Mouse (Mus musculus) lung, adult 2 months (tissue): ENCODE results near the gene Gm13290. TPM values are rescaled to one million over a fixed set of nuclear protein-coding genes. Genes with fewer than 3 reads are reported as not detected.
"Not testable (repeated sequence)": the region's sequence is repeated elsewhere in the genome, so short reads cannot be mapped to it uniquely, and the experiment has no call there.

Source experiments
- DNase-seq: peaks from one replicate; pipeline ENCODE4 v3.0.0; 2022
- H3K4me1 ChIP-seq: fragments of 200-500 bp; 2 replicates; pipeline ENCODE4 v1.6.1; 2011; ENCODE audit warnings: low read length; ENCODE audit not compliant: control insufficient read depth, insufficient read depth
- H3K4me3 ChIP-seq: fragments of 200-500 bp; replicated peaks from 2 replicates; pipeline ENCODE3; 2011; ENCODE audit warnings: low read depth, mild to moderate bottlenecking, control low read depth, low read length; ENCODE audit errors: extremely low read depth
- CTCF ChIP-seq: fragments of 200-500 bp; IDR thresholded peaks from 2 replicates; pipeline ENCODE4 v1.5.1; 2011; ENCODE audit warnings: mild to moderate bottlenecking, low read length, control low read depth; ENCODE audit not compliant: insufficient read depth
- POLR2A ChIP-seq: fragments of 200-500 bp; IDR thresholded peaks from 2 replicates; pipeline ENCODE4 v1.6.1; 2011; ENCODE audit warnings: low read depth, mild to moderate bottlenecking, control low read depth, low read length, borderline replicate concordance; ENCODE audit errors: extremely low read depth
- WGBS: fragments of 180-500 bp; shearing (Covaris S2); methylation state at CpG from one replicate; pipeline ENCODE4 v1.1.7; 2018; 5-methylcytosine and 5-hydroxymethylcytosine counted together
- polyA plus RNA-seq: library from polyadenylated mRNA; depleted of rRNA; stranded (reverse); fragments of >200 nt; gene quantifications from 2 replicates; pipeline ENCODE4 v1.2.3, GENCODE M21; 2012; rRNA removed

The Gm13290 gene
- polyA plus RNA-seq = not detected in 2 replicates

DNA sequence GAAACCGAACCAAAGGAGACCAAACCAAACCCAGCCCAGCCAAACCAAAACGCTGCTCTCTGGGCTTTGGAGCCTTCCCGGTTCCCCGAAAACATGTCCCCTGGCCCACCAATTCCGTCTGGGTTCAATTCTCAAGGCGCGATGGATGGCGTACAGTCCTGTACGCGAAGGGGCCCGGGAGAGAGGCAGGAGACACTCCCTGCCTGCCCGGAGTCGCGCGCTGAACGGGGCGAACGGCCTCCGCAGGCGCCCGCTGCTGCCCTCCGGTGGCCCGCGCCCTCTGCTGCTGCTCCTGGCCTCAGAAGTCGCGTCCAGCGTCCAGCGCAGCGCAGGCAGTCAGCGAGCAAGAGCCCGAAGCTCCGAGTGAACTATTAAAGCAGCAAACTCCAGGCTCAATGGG, at the start of gene Gm13290:
Gene Gm13290, plus strand, starts transcription at position 301 of the 400 bp plus-strand sequence.
- WGBS = no CpG with 5 or more reads among the region's 32 CpGs
- H3K4me1 ChIP-seq, H3K4me3 ChIP-seq, DNase-seq: not testable (repeated sequence)

DNA sequence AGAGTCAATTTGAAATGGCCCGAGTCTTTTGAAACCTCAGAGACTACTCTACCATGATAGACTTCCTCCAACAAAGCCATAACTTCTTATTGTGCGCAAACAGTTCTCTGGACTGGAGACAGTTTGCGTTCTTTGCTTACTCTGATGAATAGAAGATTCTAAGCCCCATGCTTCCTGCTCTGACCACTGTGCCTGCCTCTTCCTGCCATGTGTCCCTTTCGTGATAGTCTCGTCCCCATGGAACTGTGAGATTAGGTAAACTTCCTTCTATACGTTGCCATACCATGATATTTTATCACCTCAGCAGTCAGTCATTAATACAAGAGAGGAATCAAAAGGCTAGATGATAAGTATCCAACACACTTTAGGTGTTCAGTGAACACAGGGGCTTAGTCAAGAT, 46.9 kb upstream of the Gm13290 start:
- no peak overlapping the region for H3K4me3 ChIP-seq
- 41% methylated on average over 6 of the region's 6 CpGs for WGBS

DNA sequence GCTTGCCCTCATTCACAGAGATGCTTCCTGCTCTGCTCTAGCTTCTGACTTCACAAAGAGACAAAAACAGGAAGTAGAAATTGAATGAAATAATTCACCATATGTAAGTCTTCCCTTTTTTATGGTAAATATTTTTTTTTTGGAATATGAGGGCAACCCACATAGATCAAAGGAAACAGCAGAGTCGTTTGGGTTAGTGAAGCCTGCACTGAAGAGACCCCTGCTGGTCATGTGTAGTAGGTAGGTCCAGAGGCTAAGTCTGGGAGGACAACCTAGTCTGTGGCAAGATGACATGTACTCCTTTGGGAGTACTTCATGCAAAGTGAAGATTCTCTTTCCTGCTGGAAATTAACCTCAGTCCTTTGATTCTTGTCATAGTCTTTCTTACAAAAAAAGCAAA, 46.3 kb upstream of the Gm13290 start:
- DNase-seq = no peak
- no peaks in the 10 kb centered on the region; the same call in 1 of the 2 replicates for H3K4me1 ChIP-seq
- TF ChIP-seq CTCF = peak; percentile 65
- no peak for TF ChIP-seq POLR2A
- no peak overlapping the region for H3K4me3 ChIP-seq
- WGBS = 2% methylated on average over 1 of the region's 1 CpGs

More for the DNA sequence above, 46.9 kb upstream of the Gm13290 start:
- no peak for DNase-seq
- no peak for TF ChIP-seq POLR2A
- H3K4me1 ChIP-seq = no peaks in the 10 kb centered on the region; the same call in 1 of the 2 replicates

DNA sequence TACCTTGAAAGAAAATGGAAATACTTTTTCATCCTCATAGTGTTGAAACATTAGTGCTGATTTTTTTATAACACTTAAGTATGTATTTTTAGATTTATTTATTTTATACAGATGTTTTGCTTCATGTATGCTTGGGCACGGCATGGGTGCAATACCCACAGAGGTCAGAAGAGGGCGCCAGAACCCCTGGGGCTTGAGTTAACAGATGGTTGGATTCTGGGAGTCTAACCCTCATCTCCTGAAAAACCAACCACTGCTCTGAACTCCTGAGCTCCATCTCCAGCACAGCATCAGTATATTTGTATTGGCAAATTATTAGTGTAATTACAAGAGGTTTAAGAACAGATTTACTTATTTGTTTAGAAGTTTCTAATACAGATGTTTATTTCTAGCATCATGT, 35.2 kb upstream of the Gm13290 start:
- 0% methylated on average over 2 of the region's 2 CpGs for WGBS
- peak; percentile 74 for DNase-seq
- no peaks in the 10 kb centered on the region for H3K4me1 ChIP-seq

DNA sequence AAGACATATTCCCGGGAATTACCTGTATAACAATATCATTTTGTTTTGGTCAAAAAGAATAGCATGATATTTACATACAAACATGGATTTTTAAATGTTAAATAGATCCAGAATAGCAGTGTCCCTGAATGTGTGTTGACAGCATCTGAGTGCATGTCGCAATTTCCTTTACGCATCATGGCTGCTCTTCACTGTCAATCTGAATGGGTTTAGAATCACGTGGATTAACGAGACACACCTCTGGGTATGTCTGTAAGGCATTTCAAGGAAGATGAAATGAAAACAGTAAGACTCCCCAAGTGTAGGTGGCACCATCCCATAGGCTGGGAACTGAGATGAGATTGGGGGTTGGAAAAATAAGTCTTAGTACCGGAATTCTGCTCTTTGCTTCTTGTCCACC, 34.6 kb upstream of the Gm13290 start:
- TF ChIP-seq CTCF = no peak
- TF ChIP-seq POLR2A = no peak
- WGBS = 83% methylated on average over 6 of the region's 6 CpGs
- DNase-seq = no peak
- H3K4me1 ChIP-seq = no peaks in the 10 kb centered on the region
- no peak overlapping the region for H3K4me3 ChIP-seq

More for the DNA sequence above, 35.2 kb upstream of the Gm13290 start:
- H3K4me3 ChIP-seq = no peak overlapping the region
- TF ChIP-seq POLR2A = no peak
- TF ChIP-seq CTCF = peak; percentile 91

DNA sequence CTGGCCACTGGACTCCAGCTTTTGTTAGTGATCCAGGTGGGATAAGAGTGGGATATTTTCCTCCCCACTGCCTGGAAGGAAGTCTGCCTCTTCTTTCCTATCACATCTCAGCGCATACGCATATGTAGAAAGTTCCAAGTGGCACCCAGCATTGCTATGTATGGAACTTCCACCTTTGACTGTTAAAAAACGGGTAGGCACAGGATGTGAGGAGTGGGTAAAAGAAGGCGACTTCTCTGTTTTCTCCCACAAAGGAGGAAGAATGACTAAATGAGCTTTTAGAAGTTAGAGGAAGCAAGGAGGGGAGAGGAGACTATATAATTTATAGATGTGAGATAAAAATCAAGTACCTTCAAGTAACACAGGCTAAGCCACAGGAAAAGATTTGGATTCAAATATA, 32.2 kb upstream of the Gm13290 start:
- TF ChIP-seq POLR2A (no peak), CTCF (no peak)
- Histone ChIP-seq H3K4me3 (no peak overlapping the region), H3K4me1 (no peaks in the 10 kb centered on the region)
- WGBS = 76% methylated on average over 4 of the region's 4 CpGs
- no peak for DNase-seq

DNA sequence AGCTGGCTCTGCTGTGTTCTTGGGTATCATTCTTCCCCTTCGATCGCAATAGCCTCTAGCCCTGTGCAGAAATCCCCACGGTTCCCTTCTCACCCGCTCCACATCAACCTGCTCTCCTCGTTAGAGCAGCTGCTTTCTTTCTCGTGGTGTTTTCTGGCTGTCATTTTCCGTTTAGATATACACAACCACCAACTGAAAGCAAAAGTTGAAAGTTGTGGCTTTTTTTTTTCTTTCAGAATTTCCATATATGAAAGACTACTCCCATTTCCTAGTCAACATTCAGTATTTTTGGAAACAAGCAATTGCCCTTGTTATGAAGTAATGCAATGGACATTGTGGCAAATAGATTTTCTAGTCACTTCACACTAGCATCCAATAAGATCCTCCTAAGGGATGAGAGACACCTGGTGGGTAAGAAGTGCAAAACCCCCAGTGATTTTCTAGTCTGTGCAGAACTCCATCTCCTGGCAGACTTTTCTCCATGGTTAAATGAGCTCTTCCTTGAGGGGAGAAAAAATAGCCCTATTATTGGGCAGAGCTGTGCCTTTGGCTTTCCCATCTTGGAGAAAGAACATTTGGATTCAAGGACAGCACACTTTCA, 30.8 kb upstream of the Gm13290 start:
- DNase-seq = no peak
- Histone ChIP-seq H3K4me3 (no peak overlapping the region), H3K4me1 (no peaks in the 10 kb centered on the region)
- 60% methylated on average over 7 of the region's 7 CpGs for WGBS
- TF ChIP-seq CTCF (no peak), POLR2A (no peak)

DNA sequence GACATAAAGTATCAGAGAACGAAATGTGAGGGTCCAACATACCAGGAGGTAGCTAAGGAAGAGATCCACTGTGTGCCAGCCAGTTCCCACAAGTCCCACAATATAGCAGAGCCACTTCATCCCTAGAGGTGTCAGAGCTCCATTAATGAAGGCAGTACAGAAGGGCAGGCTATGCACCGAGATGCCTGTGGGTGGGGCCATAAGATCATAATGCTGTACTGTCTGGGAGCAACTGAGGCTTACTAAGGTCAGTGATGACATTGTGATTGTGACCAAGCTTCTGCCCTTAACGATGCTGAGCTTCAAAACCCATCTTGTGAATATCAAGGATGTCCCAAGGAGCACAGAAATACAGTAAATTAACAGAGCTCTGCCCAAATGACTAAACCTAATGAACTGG, 29.4 kb upstream of the Gm13290 start:
- WGBS = 63% methylated on average over 3 of the region's 3 CpGs
- TF ChIP-seq POLR2A (no peak), CTCF (peak; percentile 37; the same call in 1 of the 2 replicates)
- DNase-seq = no peak
- H3K4me3 ChIP-seq = no peak overlapping the region
- H3K4me1 ChIP-seq = no peaks in the 10 kb centered on the region

DNA sequence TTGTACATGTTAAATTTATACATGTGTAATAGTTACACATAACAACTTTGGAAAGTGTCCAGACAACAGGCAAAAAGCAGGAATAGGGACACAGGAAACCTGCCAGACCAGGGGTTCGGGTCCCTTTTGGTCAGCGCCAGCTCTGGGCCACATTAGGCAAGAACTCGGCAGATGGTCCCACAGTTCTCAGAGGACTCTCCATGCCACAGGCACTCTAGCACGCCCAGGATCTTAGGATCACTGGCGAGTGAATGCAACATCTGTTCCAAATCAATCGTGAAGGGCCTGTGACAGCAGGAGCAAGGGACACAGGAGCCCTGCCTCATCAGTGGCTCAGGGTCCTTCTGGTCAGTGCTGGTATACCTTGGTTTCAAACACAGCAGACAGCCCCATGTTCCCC, 23.7 kb upstream of the Gm13290 start:
- DNase-seq = no peak
- no peak for TF ChIP-seq CTCF
- TF ChIP-seq POLR2A = no peak
- 67% methylated on average over 6 of the region's 6 CpGs for WGBS
- no peak overlapping the region for H3K4me3 ChIP-seq
- no peaks in the 10 kb centered on the region for H3K4me1 ChIP-seq

DNA sequence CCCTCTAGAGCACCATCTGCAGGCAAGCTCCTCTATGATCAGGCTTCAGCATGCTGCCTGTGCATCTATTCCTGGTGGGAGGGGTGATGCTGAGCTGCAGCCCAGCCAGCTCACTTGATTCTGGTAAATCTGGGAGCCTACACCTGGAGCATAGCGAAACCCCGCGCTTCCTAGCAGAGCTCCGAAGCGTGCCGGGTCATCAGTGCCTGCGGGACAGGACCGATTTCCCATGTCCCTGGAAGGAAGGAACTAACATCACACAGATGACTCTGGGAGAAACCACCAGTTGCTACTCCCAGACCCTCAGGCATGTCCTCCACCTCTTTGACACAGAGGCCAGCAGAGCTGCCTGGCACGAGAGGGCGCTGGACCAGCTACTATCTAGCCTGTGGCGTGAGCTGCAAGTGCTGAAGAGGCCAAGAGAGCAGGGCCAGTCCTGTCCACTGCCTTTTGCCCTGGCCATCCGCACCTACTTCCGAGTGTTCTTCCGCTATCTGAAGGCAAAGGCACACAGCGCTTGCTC, 18.8 kb upstream of the Gm13290 start, which contains the start of gene Gm13271:
Gene Gm13271, plus strand, starts transcription at position 51 of the 523 bp plus-strand sequence.
- H3K4me3 ChIP-seq, H3K4me1 ChIP-seq: not testable (repeated sequence)
- DNase-seq = peak; percentile 66
- 75% methylated on average over 15 of the region's 15 CpGs for WGBS
